Mouse (Mus musculus): Measurements from ENCODE around the gene Spg7.

- no peak for TF ChIP-seq MYOD1 (IDR thresholded peaks at IDR 0.05; ENCODE audit: control insufficient read depth in 1 of 3, insufficient read length in 2 of 3, low read depth in 2 of 3)
- TF ChIP-seq POLR2A (IDR thresholded peaks at IDR 0.05; ENCODE audit: insufficient read length, low read depth), result no peak
- no peak for TF ChIP-seq USF1 (IDR thresholded peaks at IDR 0.05; ENCODE audit: low read depth)
- no peak for TF ChIP-seq REST (IDR thresholded peaks at IDR 0.05; ENCODE audit: insufficient read depth, insufficient read length)
These were observed 71.5 kb downstream of the Spg7 start for GRCm38 (mm10) chr8:123134149-123134713.

All from myocyte (in vitro differentiated cells).